Mouse (Mus musculus): Measurements from ENCODE around the gene Coq10a.

The Coq10a gene

DNA sequence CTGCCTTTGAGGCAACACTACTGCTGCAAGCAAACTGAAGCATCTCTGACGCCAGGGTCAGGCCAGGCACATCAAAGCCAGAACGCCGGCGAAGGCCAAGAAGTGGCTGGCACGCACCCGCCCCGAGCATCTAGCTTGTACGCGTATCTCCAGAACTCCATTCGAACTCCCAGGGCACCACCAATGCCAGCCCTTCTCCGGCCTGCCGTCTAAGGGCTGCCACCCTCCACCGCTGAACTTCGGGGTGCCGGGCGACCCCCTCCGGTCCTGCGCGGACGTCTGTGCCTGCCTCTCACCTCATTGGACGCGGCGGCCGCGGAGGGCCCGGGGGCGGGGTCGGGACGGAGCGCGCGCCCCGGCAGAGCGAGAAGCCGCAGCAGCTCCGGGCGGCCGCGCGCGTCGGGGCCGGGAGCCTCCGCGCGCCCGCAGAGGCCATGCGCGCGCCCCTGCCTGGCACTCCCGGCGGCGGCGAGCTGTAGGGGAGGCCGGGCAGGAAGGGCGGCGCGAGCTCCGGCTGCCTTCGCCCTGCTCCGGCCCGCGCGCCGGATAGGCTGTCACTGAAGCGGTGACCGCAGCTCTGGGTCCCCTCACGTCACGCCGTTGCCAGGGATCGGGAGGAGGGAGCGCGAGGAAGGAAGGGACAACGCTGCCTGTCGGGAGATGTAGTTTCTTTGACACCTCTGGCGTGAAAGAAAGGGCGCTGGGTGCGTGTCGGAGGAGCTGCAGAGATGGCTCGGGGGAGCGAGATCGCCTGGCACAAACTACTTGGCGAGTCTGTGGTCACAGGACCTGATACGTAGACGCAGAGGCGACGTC lies at the start of gene Coq10a:
Gene Coq10a, minus strand, starts transcription at position 596 of the 816 bp plus-strand sequence.
- DNase-seq (ENCODE audit: low read depth, low spot score): peak; percentile 95

DNA sequence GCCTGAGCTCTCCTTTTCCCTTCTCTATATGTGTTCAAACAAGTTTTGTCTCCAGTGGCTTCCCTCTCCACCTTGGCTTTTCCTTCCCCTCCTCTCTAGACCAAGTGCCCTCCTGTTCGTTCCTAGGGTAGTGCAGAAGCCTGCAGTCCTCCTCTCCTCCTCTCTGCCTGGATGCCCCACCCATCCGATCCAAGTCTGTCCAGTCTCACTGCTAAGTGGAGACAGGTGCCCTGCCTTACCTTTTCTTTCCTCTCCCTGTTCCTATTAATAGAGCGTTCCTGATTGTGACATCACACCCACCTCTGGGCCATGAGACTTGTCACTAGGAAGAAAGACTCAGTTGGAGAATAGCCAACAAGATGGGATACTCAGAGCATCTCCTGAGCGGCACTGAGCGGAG lies 46.1 kb upstream of the Coq10a start:
- DNase-seq (ENCODE audit: low read depth, low spot score): no peak

- DNase-seq (ENCODE audit: low read depth, low spot score): no peak
Observed at GRCm38 (mm10) chr10:128413076-128413475, 44.3 kb upstream of the Coq10a start.

DNA sequence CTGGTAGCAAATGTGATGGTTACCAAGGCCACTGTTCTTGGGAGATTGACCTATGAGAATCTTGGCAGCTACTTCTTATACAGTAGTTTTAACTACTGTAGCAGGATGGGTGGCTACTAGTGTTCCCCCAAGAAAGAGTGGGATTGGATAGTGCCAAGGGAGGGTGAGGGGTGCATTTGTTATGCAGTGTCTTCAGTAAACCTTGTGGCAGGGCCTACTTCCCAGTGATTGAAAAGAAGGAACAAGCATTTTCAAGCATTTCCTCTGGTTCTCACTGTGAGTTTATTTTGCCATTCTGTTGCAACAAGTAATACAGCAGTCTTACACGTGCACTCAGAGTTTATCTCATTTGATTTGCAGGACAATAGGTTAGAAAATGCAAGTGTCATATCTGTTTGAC lies 43.8 kb upstream of the Coq10a start:
- DNase-seq (ENCODE audit: low read depth, low spot score): no peak

DNA sequence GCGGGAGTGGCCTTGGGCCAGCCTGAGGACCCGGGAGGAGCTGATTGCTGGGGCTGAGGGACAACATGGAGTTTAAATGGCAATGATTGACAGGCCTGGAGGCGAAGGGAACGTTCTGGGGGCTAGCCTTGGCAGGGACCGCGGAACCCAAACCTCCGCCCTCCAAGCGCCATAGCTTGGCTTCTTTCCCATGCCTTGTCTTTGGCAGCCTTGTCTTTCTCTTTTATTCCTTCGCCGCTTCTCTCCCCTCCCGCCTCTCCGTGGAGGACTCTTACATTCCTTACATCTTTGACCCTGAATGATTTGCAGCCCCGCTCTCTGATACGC lies 43.2 kb upstream of the Coq10a start:
- DNase-seq (ENCODE audit: low read depth, low spot score): no peak

GRCm38 (mm10) chr10:128411211-128412054 lies 42.6 kb upstream of the Coq10a start, which contains the start of the genes Nabp2 and Rnf41:
Nabp2 (minus strand) TSS chr10:128411492.
Rnf41 (plus strand) TSS chr10:128411657.
- DNase-seq (ENCODE audit: low read depth, low spot score): peak; percentile 99

GRCm38 (mm10) chr10:128410560-128410845 lies 41.7 kb upstream of the Coq10a start:
- peak; percentile 62 for DNase-seq (ENCODE audit: low read depth, low spot score)

DNA sequence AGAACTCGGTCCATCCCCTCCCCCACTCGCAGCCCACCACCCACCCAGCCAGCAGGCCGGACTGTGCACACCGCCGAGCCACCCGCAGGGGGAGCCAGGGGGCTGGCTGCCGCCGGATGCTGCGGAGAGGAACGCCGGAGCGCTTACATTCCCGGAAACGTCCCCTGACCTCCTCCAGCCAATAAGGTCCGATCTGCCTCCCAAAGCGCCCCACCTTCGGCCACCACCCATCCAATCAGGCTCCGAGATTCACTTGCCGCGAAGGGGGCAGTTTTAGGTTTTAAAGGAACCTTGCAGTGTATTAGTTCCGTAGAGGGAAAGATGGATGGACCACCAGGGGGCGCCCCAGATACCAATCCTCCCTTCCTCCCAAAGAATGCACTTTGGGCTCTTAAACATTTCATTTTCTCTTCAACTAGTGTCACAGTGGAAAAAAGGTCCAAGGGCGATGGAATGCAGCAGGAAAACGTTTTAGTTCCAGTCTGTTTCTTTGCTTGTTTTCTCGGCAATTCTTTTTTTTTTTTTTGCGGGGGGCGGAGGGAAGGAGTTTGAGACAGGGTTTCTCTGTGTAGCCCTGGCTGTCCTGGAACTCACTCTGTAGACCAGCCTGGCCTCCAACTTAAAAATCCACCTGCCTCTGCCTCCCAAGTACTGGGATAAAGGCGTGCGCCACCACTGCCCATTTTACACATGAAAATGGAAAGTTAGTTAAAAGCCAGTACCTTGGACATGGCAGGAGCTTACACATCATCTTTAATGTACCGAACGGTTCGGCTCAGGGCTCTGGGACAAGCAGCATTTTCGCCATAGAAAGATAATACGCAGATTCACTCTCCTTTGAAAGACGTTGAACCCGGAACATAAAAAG lies 41.1 kb upstream of the Coq10a start:
- DNase-seq (ENCODE audit: low read depth, low spot score): peak; percentile 99

- DNase-seq (ENCODE audit: low read depth, low spot score): peak; percentile 64
Observed at GRCm38 (mm10) chr10:128408591-128409535, 40.1 kb upstream of the Coq10a start.

- DNase-seq (ENCODE audit: low read depth, low spot score): no peak
Observed at GRCm38 (mm10) chr10:128403931-128404330, 35.1 kb upstream of the Coq10a start.

GRCm38 (mm10) chr10:128401638-128402037 lies 32.8 kb upstream of the Coq10a start:
- DNase-seq (ENCODE audit: low read depth, low spot score): no peak

DNA sequence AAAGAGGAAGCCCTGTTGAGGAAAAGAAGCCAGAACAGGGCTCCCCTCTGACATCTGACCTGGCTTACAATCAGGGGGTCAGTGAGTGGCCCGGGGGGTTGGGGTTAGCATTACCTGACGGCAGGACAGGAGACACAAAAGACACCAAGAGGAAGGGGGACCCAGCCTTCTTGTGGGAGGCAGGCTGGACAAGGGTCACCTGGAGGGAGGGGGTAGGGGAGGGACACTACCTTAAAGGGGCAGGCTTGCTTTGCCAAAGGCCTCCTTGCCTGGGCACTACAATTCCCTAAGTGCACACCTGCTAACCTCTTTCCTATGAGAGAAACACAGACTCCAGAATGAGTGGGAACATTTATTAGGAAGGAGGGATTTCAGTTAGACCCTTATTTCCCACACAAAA lies 32.3 kb upstream of the Coq10a start, which contains the start of gene Slc39a5:
Gene Slc39a5, minus strand, starts transcription at position 174 of the 400 bp plus-strand sequence.
- DNase-seq (ENCODE audit: low read depth, low spot score): no peak

DNA sequence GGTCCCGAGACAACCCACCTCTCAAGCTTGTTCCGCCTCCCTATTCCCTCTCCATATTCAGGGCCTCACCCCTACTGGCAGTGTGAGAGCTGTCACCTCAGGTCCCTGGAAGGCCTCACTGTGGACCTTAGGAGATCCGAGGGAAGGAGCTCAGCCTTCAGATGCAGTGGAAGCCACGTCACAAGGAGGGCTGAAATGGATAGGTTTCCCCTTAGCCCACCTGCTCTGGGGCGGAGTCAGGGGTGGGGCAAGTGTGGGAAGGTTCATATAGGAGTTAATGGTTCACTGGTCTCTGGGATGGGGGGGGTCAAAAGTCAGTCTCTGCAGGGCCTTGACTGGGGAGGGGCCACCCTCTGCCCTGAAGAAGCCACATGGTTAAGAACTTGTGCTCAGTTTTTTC lies 31.5 kb upstream of the Coq10a start:
- no peak for DNase-seq (ENCODE audit: low read depth, low spot score)

- DNase-seq (ENCODE audit: low read depth, low spot score): no peak
Observed at GRCm38 (mm10) chr10:128397466-128397865, 28.7 kb upstream of the Coq10a start.

DNA sequence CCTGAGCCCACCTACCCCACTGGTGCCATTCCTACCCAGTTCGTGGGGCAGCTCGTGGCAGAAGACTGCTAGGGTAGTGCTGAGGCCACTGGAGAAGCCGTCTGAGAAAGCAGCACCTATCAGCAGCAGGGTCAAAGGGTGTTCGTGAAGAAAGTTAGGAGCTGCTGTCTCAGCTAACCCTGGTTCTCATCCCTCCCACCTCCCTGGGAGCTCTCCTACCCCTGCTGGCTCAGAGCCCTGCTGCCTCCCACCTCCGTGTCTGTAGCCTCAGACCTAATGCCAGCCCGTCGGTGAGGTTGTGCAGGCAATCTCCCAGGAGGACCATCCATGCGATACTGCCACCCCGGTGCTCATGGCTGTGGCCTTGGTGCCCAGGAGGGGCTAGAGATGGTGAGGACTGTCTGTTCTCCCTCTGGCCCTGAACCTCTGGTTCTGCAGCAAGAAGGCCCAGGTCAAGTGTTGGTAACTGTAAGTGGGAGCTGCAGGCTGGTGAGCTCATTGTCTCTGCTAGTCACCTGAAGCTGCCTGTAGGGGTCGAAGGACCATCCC lies 28.0 kb upstream of the Coq10a start:
- DNase-seq (ENCODE audit: low read depth, low spot score): no peak

DNA sequence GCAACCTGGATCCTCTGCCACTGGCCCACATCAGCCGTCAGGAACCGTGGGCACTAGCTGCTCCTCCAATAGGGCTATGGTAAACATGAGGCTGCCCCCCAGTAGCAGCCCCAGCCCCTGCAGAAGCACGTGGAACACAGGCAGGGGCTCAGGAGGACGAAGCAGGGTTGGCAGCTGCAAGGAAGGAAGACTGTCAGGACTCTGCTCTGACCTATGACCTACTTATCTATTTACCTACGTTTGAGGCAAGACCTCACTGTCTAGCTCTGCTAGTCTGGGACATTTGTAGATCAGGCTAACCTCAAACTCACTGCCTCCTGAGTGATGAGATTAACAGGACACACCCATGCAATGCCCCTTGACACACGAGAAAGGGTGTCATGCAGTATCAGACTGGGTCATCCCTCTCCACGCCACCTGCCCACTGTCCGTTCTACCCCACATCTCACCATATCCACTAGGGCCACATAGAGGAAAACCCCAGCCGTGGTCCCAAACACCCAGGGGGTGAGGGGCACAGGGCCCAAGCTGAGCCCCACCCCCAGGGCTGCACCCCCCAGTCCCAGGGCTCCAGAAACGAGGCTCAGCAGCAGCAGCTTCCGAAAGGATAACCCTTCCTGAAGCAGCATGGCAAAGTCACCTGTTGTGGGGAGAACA lies 27.3 kb upstream of the Coq10a start:
- no peak for DNase-seq (ENCODE audit: low read depth, low spot score)

DNA sequence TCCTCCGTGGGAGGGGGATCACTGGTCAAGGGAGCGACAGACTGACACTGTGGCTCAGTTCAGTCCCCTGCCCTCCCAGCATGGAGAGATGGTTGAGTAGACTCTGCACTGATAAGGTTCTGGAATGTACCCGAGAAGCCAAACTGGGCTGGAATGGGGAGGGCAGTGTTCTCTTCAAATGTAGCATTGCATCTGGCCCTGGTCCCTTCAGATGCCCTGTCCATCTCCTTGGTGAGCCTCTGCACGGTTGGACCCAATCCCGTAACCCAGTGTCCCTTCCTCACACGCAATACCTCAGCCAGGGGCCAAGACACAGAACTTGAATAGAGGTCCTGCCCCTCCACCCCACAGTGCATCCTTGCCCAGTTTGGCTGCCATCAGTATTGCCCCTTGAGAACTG lies 23.1 kb upstream of the Coq10a start:
- no peak for DNase-seq (ENCODE audit: low read depth, low spot score)

DNA sequence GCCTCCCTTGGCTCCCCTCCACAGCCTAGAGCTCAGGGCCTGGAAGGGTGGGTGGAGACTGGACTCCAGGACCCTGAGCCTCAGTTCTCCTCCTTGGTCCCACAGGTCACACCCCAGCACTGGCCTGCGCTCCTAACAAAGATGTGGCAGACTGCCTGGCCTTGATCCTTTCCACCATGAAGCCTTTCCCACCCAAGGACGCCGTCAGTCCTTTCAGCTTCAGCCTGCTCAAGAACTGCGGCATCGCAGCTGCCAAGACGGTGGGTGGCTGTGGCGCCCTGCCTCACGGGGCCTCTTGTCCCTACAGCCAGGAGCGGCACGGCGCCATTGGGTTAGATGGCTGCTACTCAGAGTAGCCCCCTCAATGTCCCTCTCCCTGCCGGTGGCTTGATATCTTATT lies 21.6 kb upstream of the Coq10a start:
- DNase-seq (ENCODE audit: low read depth, low spot score): no peak

GRCm38 (mm10) chr10:128389570-128389969 lies 20.8 kb upstream of the Coq10a start:
- no peak for DNase-seq (ENCODE audit: low read depth, low spot score)

DNA sequence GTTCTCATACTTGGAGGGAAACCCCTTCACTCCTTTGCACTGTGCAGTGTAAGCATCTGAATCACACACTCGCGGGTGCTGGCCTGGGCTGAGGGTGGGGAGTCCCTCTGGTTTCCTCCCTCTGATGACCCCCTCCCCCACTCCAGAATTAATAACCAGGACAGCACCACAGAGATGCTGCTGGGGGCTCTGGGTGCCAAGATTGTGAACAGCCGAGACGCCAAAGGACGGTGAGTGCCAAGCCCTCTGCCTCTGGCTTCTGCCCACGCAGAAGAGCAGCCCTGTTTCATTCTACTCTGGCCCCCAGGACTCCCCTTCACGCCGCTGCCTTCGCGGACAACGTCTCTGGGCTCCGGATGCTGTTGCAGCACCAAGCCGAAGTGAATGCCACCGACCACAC lies 20.1 kb upstream of the Coq10a start:
- DNase-seq (ENCODE audit: low read depth, low spot score): no peak

Measured in ZHBTc4 (cell line).